Comparison of ENCODE assay signal across 13 mouse cellular contexts in genomic region chr4:22300206-22300605, GRCm38 (mm10).
"Had no signal": no experiment of that assay in that cellular context is flagged by ENCODE, and none has a peak within 500 bp of the region (broad histone marks: within the 10 kb centered on the region; RNA-seq: fewer than 3 reads in every experiment).

No protein-coding gene starts in this region.

- H3K4me1 ChIP-seq: limb, embryonic 10.5 days; liver, embryonic 15.5 days; neural tube, embryonic 12.5 days; stomach, embryonic 15.5 days had no signal

- H3K9me3 ChIP-seq: limb, embryonic 10.5 days; liver, embryonic 15.5 days; neural tube, embryonic 12.5 days; stomach, embryonic 15.5 days had no signal

- H3K27ac ChIP-seq: limb, embryonic 10.5 days; liver, embryonic 15.5 days; neural tube, embryonic 12.5 days; stomach, embryonic 15.5 days had no signal

- H3K4me3 ChIP-seq: limb, embryonic 10.5 days; liver, embryonic 15.5 days; neural tube, embryonic 12.5 days; stomach, embryonic 15.5 days had no signal

- H3K36me3 ChIP-seq: limb, embryonic 10.5 days; liver, embryonic 15.5 days; neural tube, embryonic 12.5 days; stomach, embryonic 15.5 days had no signal

- DNase-seq: kidney, postnatal 36 days; layer of hippocampus, adult 9-11 months; lung, adult 2 months; lung, postnatal 36 days; midbrain, embryonic 14.5 days; right cerebral cortex, postnatal 14 days; thymus, adult 2 months; thymus, postnatal 25 days had no signal

- H3K4me2 ChIP-seq: liver, embryonic 11.5 days; liver, embryonic 15.5 days; neural tube, embryonic 12.5 days; stomach, embryonic 15.5 days had no signal

- H3K27me3 ChIP-seq: liver, embryonic 15.5 days; neural tube, embryonic 12.5 days; stomach, embryonic 15.5 days had no signal
